Mouse (Mus musculus) embryonic stem cell, embryonic (primary cell): ENCODE measurements at regions not wholly inside any gene's neighbourhood (a gene's known extent, or its start where the extent isn't known, plus 50 kb on each side); places are given as distances from the start of the nearest gene placed in this dataset.

Experiments
- CTCF ChIA-PET, 4 experiments: fragments of 300-600 bp in 2 of 4; fragments of 350-600 bp in 2 of 4; sonication (Branson Sonifier 250); formaldehyde crosslinking; loops; one replicate each; lab custom pipeline; 2022; ENCODE audit warnings: inconsistent platforms in 2 of 4; lab: Charles Lee
- POLR2A ChIA-PET, 4 experiments: fragments of 300-600 bp in 2 of 4; fragments of 350-600 bp in 2 of 4; sonication (Branson Sonifier 250); formaldehyde crosslinking; loops; one replicate each; lab custom pipeline; 2022; ENCODE audit warnings: antibody characterized with exemption in 4 of 4, inconsistent platforms in 1 of 4; lab: Charles Lee

DNA sequence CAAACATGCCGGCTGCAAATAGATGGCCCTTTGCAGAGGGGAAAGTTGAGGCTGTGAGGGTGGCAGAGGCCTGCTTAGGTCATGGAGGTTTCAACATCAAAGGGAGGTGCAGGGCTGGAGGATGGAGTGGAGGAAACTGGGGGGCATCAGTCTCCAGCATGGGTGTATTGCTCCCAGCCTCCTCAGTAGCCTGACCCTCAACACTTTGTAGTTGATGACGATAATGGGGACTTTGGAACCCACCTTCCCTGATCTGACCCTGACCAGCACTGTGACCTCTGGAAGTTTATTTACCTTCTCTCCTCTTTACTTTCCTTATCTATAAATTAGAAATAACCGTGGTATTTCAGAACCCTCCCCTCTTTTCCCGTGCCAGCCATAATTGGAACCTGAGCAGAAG is 56.2 kb downstream of the Gm26897 start:
- ChIA-PET CTCF (no interaction called here), POLR2A (interaction anchor here in 2 of 4 experiments (0.9 to 1.4 kb wide), 5 partner anchors 16 to 35 kb away, joined by 3 to 4 read pairs (median 3); no protein-coding TSS in a partner anchor)

GRCm38 (mm10) chr5:111790527-111790926 is 56.8 kb downstream of the Gm26897 start:
- POLR2A ChIA-PET: interaction anchor here in 2 of 4 experiments (0.7 to 1.4 kb wide), 9 partner anchors 14 to 121 kb away, joined by 3 to 6 read pairs (median 3); no protein-coding TSS in a partner anchor

GRCm38 (mm10) chr5:111791089-111791561 is 57.4 kb downstream of the Gm26897 start:
- POLR2A ChIA-PET: interaction anchor here in 2 of 4 experiments (0.7 to 1.4 kb wide), 9 partner anchors 13 to 121 kb away, joined by 3 to 6 read pairs (median 3); no protein-coding TSS in a partner anchor
- CTCF ChIA-PET: interaction anchor here in 1 of 4 experiments (0.8 to 0.9 kb wide), 2 partner anchors 10 to 26 kb away, joined by 3 read pairs; no protein-coding TSS in a partner anchor

More at GRCm38 (mm10) chr5:111790527-111790926, 56.8 kb downstream of the Gm26897 start:
- CTCF ChIA-PET: interaction anchor here in 1 of 4 experiments (0.8 to 0.9 kb wide), 2 partner anchors 10 to 25 kb away, joined by 3 read pairs; no protein-coding TSS in a partner anchor

DNA sequence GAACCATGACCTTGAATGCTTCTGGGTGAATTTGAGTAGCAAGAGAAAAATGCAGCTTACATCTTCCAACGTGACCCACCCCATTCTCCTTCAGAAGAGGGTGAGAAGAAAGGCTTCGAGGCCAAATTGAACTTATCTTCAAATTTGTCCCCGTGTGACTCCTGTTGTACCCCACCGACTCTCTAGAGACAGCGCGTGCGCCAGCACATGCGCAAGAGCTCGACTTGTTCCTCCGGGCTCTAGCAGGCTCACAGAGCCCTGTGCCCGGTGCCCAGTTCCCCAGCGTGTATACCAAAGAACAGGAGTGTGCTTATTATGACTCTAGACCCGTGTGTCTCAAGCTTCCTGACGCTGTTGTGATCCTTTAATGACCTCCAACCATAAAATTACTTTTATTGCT is 59.0 kb downstream of the Gm26897 start:
- ChIA-PET POLR2A (interaction anchor here (0.5 to 3.3 kb wide), 19 partner anchors 9 to 729 kb away, joined by 3 to 15 read pairs (median 5); no protein-coding TSS in a partner anchor), CTCF (no interaction called here)

DNA sequence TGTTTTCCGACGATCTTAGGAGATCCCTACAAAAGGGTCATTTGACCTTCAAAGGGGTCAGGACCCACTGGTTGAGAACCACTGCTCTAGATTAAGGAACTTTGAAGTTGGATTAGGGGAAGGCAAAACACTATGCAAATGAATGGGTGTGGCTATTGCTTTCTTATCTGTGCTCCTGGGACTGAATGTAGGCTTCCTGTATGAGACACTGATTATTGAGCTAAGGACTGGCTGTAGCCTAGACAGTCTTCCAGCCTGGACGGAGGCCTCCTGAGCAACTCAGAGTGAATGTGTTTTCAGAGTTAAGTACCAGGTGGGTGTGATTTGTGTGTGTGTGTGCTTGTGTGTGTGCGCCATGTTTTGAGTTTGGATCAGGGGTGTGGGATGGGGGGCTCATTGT is 59.5 kb downstream of the Gm26897 start:
- ChIA-PET POLR2A (interaction anchor here in 3 of 4 experiments (0.6 to 3.3 kb wide), 21 partner anchors 9 to 579 kb away, joined by 3 to 15 read pairs (median 4); no protein-coding TSS in a partner anchor), CTCF (no interaction called here)

DNA sequence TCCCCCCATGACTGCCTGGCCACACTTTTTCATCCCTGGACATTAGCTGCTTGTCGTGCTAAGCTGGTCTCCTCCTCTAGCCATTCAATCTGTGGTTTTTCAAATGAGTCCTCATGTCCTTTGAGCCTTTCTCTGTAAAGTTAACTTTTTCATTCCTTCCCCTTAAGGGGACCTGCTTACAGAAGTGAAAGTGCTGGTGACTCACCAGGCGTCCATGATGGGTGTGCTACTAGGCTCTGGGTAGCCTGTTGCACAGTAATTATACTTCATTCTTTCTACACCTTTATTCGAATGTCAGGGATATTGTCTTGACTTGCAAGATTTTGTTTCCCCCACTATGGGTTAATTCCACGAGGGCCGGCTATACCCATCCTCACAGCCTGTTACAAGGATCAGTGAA is 63.2 kb downstream of the Gm26897 start:
- POLR2A ChIA-PET: no interaction called here
- CTCF ChIA-PET: interaction anchor here in 1 of 4 experiments (0.7 kb wide), 1 partner anchor 108 kb away, joined by 3 read pairs; no protein-coding TSS in a partner anchor

DNA sequence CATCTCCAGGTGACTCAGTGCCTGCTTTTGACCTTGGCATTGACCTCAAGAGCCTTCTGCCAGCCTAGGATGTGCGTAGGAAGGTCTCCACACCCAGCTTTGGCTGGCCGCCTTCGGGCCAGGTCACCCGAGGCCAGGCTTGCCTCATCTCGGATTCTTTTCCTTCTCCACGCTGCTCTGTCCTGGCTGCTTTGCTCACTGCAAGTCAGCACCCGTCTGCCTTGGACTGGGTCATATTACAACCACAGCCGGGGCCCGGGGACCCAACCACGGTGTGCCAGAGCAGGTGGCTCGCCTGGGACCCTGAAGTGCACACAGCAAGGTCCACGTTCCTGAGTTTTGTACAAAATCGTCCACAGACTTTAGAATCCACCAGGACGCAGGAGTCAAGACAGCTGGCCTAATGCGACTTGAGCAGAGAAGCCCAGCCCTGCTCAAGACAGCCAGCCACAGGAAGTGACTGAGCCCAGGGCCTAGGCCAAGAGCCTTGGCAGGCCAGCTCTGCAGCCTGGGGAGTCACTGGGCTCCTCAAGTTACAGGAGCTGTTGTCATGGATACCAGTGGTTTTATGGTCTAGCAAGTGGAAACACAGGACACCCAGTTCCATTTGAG is 66.1 kb downstream of the Gm26897 start:
- POLR2A ChIA-PET: interaction anchor here in 2 of 4 experiments (0.9 to 1.5 kb wide), 2 partner anchors 21 to 34 kb away, joined by 3 read pairs; no protein-coding TSS in a partner anchor
- CTCF ChIA-PET: interaction anchor here in 2 of 4 experiments (0.5 to 1.7 kb wide), 6 partner anchors 10 to 1242 kb away, joined by 3 to 6 read pairs (median 3); no protein-coding TSS in a partner anchor

GRCm38 (mm10) chr5:111800511-111800910 is 66.8 kb downstream of the Gm26897 start:
- POLR2A ChIA-PET: interaction anchor here in 2 of 4 experiments (0.8 to 1.5 kb wide), 4 partner anchors 20 to 35 kb away, joined by 3 read pairs; no protein-coding TSS in a partner anchor

GRCm38 (mm10) chr5:111801051-111801450 is 67.3 kb downstream of the Gm26897 start:
- ChIA-PET POLR2A (interaction anchor here in 2 of 4 experiments (0.8 to 1.5 kb wide), 5 partner anchors 19 to 46 kb away, joined by 3 to 4 read pairs (median 3); no protein-coding TSS in a partner anchor), CTCF (interaction anchor here in 2 of 4 experiments (0.6 to 1.7 kb wide), 6 partner anchors 9 to 38 kb away, joined by 3 to 6 read pairs (median 3); no protein-coding TSS in a partner anchor)

More at GRCm38 (mm10) chr5:111800511-111800910, 66.8 kb downstream of the Gm26897 start:
- CTCF ChIA-PET: interaction anchor here in 2 of 4 experiments (0.5 to 1.7 kb wide), 7 partner anchors 9 to 59 kb away, joined by 3 to 6 read pairs (median 3); no protein-coding TSS in a partner anchor

DNA sequence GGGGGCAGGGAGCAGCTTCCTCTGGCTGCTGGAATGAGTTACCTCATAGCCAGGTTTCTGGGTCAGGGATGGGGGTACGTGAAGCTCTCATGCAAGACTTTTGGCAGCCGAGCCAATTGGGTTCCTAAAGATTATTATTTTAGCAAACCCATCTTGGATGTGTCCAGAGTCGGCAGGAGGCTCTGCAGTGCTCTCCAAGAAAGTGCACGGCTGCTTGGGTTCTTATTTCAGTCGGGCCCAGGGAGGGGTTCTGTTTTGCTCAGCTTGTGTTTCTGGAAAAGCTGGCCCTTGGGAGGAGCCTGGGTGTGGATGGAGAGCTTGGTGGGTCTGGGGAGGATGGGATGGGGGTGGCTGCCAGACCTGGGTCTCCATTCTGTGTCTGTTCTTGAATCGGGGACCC is 70.8 kb downstream of the Gm26897 start:
- CTCF ChIA-PET: interaction anchor here in 2 of 4 experiments (0.6 to 1.0 kb wide), 2 partner anchors 32 to 166 kb away, joined by 3 read pairs; no protein-coding TSS in a partner anchor
- POLR2A ChIA-PET: interaction anchor here in 2 of 4 experiments (0.7 to 3.3 kb wide), 10 partner anchors 10 to 372 kb away, joined by 3 to 15 read pairs (median 4); no protein-coding TSS in a partner anchor

- ChIA-PET POLR2A (interaction anchor here in 3 of 4 experiments (0.7 to 3.8 kb wide), 13 partner anchors 10 to 373 kb away, joined by 3 to 15 read pairs (median 5); no protein-coding TSS in a partner anchor), CTCF (no interaction called here)
Observed at GRCm38 (mm10) chr5:111805150-111805549, 71.4 kb downstream of the Gm26897 start.

- ChIA-PET POLR2A (interaction anchor here in 3 of 4 experiments (0.5 to 3.8 kb wide), 18 partner anchors 9 to 842 kb away, joined by 3 to 15 read pairs (median 4); no protein-coding TSS in a partner anchor), CTCF (interaction anchor here in 2 of 4 experiments (0.6 to 1.5 kb wide), 2 partner anchors 56 to 77 kb away, joined by 3 read pairs; no protein-coding TSS in a partner anchor)
Observed at GRCm38 (mm10) chr5:111805761-111806191, 72.1 kb downstream of the Gm26897 start.

GRCm38 (mm10) chr5:111810079-111810808 is 76.5 kb downstream of the Gm26897 start:
- ChIA-PET POLR2A (interaction anchor here in 3 of 4 experiments (0.6 to 1.8 kb wide), 13 partner anchors 10 to 55 kb away, joined by 3 to 10 read pairs (median 4); no protein-coding TSS in a partner anchor), CTCF (interaction anchor here (0.5 to 1.8 kb wide), 20 partner anchors 9 to 396 kb away, joined by 3 to 14 read pairs (median 4); no protein-coding TSS in a partner anchor)

GRCm38 (mm10) chr5:111812581-111812980 is 78.9 kb downstream of the Gm26897 start:
- CTCF ChIA-PET: interaction anchor here in 2 of 4 experiments (0.6 to 0.8 kb wide), 2 partner anchors 13 to 400 kb away, joined by 3 to 9 read pairs; no protein-coding TSS in a partner anchor
- POLR2A ChIA-PET: interaction anchor here in 3 of 4 experiments (0.5 to 1.4 kb wide), 8 partner anchors 9 to 1008 kb away, joined by 3 to 6 read pairs (median 3); no protein-coding TSS in a partner anchor

DNA sequence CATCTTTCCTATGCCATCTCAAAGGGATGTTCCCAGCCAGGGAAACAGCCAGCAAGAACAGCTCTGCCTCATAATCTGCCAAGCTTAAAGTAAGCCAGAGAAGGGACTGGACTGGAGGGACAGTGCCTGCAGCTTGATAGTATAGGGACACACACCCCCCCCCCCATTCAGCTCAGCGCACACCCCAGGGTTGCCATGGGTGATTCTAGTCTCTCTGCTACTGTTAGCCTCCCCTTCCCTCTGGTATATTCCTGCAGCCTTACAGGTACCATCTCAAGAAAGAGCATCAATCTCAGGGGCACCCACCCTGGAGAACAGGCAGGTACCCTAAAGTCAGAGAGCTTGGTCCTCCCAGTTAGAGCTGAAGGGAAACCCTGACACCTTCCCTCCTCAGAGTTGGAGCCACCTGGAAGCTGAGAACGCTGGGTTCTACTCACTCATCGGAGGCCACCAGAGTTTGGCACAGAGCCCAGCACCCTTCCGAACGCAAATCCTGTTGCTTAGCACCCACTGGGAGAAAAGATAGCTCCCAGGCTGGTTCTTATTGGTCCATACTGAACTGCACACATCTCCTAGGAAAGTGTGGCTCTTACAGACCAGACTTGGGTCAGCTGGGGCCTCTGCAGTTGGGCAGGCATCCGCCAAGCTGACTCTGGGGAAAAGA is 79.5 kb downstream of the Gm26897 start:
- POLR2A ChIA-PET: interaction anchor here in 2 of 4 experiments (0.5 to 1.4 kb wide), 7 partner anchors 9 to 1009 kb away, joined by 3 to 5 read pairs (median 3); no protein-coding TSS in a partner anchor
- CTCF ChIA-PET: interaction anchor here in 2 of 4 experiments (0.6 to 2.7 kb wide), 2 partner anchors 36 to 401 kb away, joined by 9 to 11 read pairs; no protein-coding TSS in a partner anchor
